Mouse (Mus musculus): ENCODE data around the gene Synj1. TPM values are rescaled to one million over a fixed set of nuclear protein-coding genes. Genes with fewer than 3 reads are reported as not detected.

Synj1 gene
- total and polyA plus RNA-seq, 3 experiments, result 21.2 to 28.9 (median 28.7) TPM

DNA sequence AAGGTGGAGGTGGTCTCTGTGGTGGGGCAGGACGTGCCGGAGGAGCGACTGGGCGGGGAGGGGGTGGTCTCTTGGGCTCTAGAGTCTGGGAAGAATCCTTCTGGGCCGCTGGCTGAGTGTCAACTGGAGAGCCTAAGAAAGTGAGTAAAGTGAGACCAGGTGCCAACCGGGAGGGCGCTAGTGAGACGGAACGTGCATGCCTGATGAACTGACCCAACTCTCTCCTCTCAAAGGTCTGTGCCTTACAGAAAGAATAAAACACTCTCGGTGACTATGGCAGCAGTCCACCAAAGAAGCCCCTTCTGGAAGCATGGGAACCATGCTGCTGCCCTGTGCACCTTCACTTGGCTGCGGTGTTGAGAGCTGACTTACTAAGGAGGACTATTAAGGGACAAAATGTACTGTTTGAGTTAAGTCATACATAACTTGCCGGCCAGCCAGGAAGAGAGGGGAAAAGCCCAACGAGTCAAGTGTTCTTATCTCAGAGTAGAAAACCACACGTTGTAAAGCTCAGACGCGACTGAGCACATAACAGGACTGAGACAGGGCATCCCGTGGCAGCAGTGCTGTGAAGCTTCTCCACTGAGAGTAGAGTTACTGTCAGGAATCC is 60.6 kb downstream of the Synj1 start:
- Histone ChIP-seq H3K27me3 (ENCODE audit: control insufficient read depth, insufficient read depth, low read length) (no peaks in the 10 kb centered on the region), H3K27ac (no peak overlapping the region), H3K4me1 (ENCODE audit: control insufficient read depth, insufficient read depth, low read length) (no peaks in the 10 kb centered on the region), H3K9ac (ENCODE audit: low read depth, low read length) (no peak overlapping the region), H3K36me3 (ENCODE audit: control insufficient read depth, insufficient read depth, low read length) (no peaks in the 10 kb centered on the region), H3K79me2 (replicated peaks; ENCODE audit: control insufficient read depth, insufficient read depth, low read length) (no peaks in the 10 kb centered on the region), H3K4me3 (no peak overlapping the region)
- DNase-seq, result no peak
- TF ChIP-seq EP300 (IDR thresholded peaks at IDR 0.05; ENCODE audit: insufficient read depth, low read depth, low read length) (no peak), POLR2A (IDR thresholded peaks at IDR 0.05; ENCODE audit: insufficient read depth, low read depth, low read length) (no peak), CTCF (IDR thresholded peaks at IDR 0.05) (no peak)
- intact Hi-C loops (cut with DNase I), result no loop called here
- WGBS, result 59% methylated on average over 17 of the region's 17 CpGs

DNA sequence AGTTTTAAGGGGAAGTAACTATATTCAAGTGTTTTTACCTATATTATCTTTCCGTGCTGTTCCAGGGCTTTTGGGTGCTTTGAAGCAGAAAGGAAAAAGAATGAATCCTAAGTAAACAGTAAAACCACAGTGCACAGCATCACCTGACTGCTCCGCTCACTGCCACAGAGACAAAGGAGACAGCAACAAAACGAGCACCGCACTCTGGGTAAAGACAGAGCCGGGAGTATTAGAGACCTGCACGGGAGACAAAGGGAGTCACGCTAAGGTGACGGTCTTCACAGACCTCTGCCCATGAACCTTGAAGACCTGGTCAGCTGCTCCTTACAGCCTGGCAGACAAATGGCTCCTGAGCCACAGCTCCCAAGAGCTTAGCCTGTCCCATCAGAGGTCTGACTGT is 64.1 kb downstream of the Synj1 start:
- Histone ChIP-seq H3K27ac (no peak overlapping the region), H3K4me3 (no peak overlapping the region), H3K9ac (ENCODE audit: low read depth, low read length) (no peak overlapping the region), H3K36me3 (ENCODE audit: control insufficient read depth, insufficient read depth, low read length) (no peaks in the 10 kb centered on the region), H3K4me1 (ENCODE audit: control insufficient read depth, insufficient read depth, low read length) (no peaks in the 10 kb centered on the region), H3K27me3 (ENCODE audit: control insufficient read depth, insufficient read depth, low read length) (no peaks in the 10 kb centered on the region), H3K79me2 (replicated peaks; ENCODE audit: control insufficient read depth, insufficient read depth, low read length) (no peaks in the 10 kb centered on the region)
- intact Hi-C loops (cut with DNase I), result no loop called here
- no peak for DNase-seq
- TF ChIP-seq POLR2A (IDR thresholded peaks at IDR 0.05; ENCODE audit: insufficient read depth, low read depth, low read length) (no peak), EP300 (IDR thresholded peaks at IDR 0.05; ENCODE audit: insufficient read depth, low read depth, low read length) (no peak), CTCF (IDR thresholded peaks at IDR 0.05) (no peak)
- 93% methylated on average over 8 of the region's 8 CpGs for WGBS

DNA sequence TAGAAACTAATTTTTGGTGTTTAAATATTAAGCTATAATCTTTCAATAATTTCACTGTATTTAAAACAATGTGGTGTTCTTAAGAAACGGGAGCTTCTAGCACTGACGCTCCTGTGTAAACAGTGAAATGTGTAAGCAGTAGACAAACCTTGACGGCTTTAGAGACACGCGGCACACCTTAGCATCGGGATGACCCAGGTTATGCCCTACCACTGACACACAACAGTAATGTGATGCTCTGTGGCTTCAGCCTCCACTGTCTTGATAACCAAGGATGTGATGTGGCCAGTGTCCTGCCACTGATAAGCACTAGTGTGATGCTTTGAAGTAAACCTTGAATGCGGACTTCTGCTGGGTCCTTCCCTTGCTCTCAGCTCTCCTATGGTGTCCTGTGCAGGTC is 69.9 kb downstream of the Synj1 start:
- no peaks in the 10 kb centered on the region for H3K27me3 ChIP-seq (ENCODE audit: control insufficient read depth, insufficient read depth, low read length)
- intact Hi-C loops (cut with DNase I), result no loop called here
- 92% methylated on average over 7 of the region's 7 CpGs for WGBS
- no peaks in the 10 kb centered on the region for H3K4me1 ChIP-seq (ENCODE audit: control insufficient read depth, insufficient read depth, low read length)
- H3K27ac ChIP-seq, result no peak overlapping the region
- no peak overlapping the region for H3K4me3 ChIP-seq
- no peak for TF ChIP-seq POLR2A (IDR thresholded peaks at IDR 0.05; ENCODE audit: insufficient read depth, low read depth, low read length)
- TF ChIP-seq CTCF (IDR thresholded peaks at IDR 0.05), result no peak
- TF ChIP-seq EP300 (IDR thresholded peaks at IDR 0.05; ENCODE audit: insufficient read depth, low read depth, low read length), result no peak
- no peak for DNase-seq
- H3K9ac ChIP-seq (ENCODE audit: low read depth, low read length), result no peak overlapping the region
- no peaks in the 10 kb centered on the region for H3K36me3 ChIP-seq (ENCODE audit: control insufficient read depth, insufficient read depth, low read length)
- no peaks in the 10 kb centered on the region for H3K79me2 ChIP-seq (replicated peaks; ENCODE audit: control insufficient read depth, insufficient read depth, low read length)

DNA sequence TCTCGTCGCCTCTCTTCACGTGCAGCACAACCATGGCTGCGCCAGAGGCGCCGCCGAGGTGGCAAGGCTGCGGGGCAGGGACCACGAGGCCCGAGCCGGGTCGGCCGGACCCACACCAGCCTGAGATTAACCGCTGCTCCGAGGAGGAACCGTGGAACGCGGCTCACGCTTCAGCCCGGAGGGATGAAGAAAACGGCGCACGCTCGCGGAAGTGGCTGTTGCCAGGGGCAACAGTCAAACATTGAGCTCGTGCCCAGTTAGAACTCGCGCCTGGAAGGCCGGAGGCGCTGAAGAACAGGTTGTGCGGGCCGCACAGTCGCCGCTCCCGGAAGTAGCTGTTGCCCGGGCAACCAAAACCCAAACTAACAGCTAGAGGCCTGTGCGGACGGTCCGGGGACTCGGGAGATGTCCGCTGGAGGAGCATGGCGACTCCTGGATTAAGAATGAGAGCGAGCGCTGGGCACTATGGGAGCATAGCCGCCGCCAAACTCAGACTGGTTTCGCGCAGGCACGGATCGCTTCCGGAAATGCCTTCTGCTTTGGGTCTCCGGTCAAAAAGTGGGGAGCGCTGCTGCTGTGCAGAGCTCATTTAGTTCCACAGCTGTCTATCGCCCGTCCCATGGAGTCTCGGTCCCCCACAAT is 76.3 kb downstream of the Synj1 start, which contains the start of gene Cfap298:
Gene Cfap298 (minus strand): TSS at position 428 of the 642 bp plus-strand sequence.
- no peaks in the 10 kb centered on the region for H3K36me3 ChIP-seq (ENCODE audit: control insufficient read depth, insufficient read depth, low read length)
- H3K27me3 ChIP-seq (ENCODE audit: control insufficient read depth, insufficient read depth, low read length), result no peaks in the 10 kb centered on the region
- H3K27ac ChIP-seq, result peak within 1 kb of the TSS; percentile 92
- peak; percentile 18 for TF ChIP-seq POLR2A (IDR thresholded peaks at IDR 0.05; ENCODE audit: insufficient read depth, low read depth, low read length)
- TF ChIP-seq EP300 (IDR thresholded peaks at IDR 0.05; ENCODE audit: insufficient read depth, low read depth, low read length), result peak; percentile 70
- no peak for TF ChIP-seq CTCF (IDR thresholded peaks at IDR 0.05)
- no peaks in the 10 kb centered on the region for H3K4me1 ChIP-seq (ENCODE audit: control insufficient read depth, insufficient read depth, low read length)
- intact Hi-C loops (cut with DNase I), result loop anchor here (5.0 kb wide), 3 partner anchors 77 to 992 kb away; partner anchors contain the start of genes Synj1 and Urb1
- peak; percentile 94 for DNase-seq
- no peaks in the 10 kb centered on the region for H3K79me2 ChIP-seq (replicated peaks; ENCODE audit: control insufficient read depth, insufficient read depth, low read length)
- H3K9ac ChIP-seq (ENCODE audit: low read depth, low read length), result peak within 1 kb of the TSS; percentile 83
- under 1% methylated on average over 56 of the region's 56 CpGs for WGBS
- H3K4me3 ChIP-seq, result peak within 1 kb of the TSS; percentile 90

DNA sequence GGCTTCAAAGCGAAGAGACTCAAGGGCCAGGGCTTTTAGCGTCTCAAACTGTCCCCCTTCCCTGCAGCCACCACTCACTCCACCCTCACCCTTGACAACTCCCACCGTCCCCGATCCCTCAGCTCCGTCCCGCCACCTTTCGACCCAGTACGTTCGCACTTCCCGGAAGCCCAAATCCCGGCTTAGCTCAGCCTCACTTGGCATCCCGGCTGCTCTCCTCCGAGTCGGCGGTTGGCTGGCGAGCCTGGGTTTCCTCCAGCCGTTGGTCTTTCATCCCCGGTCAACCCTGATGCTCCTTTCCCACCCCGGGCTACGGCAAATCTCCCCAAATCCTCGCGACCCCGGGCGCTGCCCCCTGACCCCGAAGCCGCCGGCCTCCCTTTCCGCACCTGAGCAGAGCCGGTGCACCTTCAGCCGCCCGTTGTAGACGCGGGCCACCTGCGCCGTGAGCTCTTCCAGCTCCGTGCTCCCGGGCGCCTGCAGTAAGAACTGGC is 76.9 kb downstream of the Synj1 start:
- H3K27ac ChIP-seq, result peak overlapping the region; percentile 92
- no peak for TF ChIP-seq EP300 (IDR thresholded peaks at IDR 0.05; ENCODE audit: insufficient read depth, low read depth, low read length)
- TF ChIP-seq CTCF (IDR thresholded peaks at IDR 0.05), result no peak
- TF ChIP-seq POLR2A (IDR thresholded peaks at IDR 0.05; ENCODE audit: insufficient read depth, low read depth, low read length), result peak; percentile 15; the same call in 1 of the 2 replicates
- no peaks in the 10 kb centered on the region for H3K79me2 ChIP-seq (replicated peaks; ENCODE audit: control insufficient read depth, insufficient read depth, low read length)
- WGBS, result 1% methylated on average over 38 of the region's 38 CpGs
- H3K9ac ChIP-seq (ENCODE audit: low read depth, low read length), result peak overlapping the region; percentile 83
- peak overlapping the region; percentile 90 for H3K4me3 ChIP-seq
- H3K36me3 ChIP-seq (ENCODE audit: control insufficient read depth, insufficient read depth, low read length), result no peaks in the 10 kb centered on the region
- no peaks in the 10 kb centered on the region for H3K27me3 ChIP-seq (ENCODE audit: control insufficient read depth, insufficient read depth, low read length)
- no peaks in the 10 kb centered on the region for H3K4me1 ChIP-seq (ENCODE audit: control insufficient read depth, insufficient read depth, low read length)
- no peak for DNase-seq
- intact Hi-C loops (cut with DNase I), result loop anchor here (5.0 kb wide), 1 partner anchor 122 kb away; the partner anchor contains the start of gene Urb1

Measured in heart, adult 2 months (tissue).